Mouse (Mus musculus): Measurements from ENCODE around the gene Fryl.
"Not testable (repeated sequence)": the region's sequence is repeated elsewhere in the genome, so short reads cannot be mapped to it uniquely, and the experiment has no call there.

Gene Fryl

DNA sequence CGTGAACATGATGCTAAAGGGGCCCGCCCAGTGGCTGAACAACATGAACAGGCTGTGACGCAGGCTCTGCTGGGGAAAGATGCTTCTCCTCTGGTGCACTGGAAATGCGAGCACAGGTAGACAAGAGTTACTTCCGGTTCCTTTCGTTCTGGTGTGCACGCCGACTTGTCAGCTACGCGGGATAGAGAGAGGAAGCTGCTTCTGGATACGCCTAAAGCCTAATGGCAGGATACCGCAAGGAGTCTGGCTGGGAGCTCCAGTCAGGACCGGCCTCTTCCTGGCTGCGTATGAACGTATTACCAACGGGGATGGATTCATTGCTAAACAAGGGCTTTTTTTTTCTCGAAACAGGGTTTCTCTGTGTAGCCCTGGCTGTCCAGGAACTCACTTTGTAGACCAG lies 167.3 kb downstream of the Fryl start:
- DNase-seq, result no peak

DNA sequence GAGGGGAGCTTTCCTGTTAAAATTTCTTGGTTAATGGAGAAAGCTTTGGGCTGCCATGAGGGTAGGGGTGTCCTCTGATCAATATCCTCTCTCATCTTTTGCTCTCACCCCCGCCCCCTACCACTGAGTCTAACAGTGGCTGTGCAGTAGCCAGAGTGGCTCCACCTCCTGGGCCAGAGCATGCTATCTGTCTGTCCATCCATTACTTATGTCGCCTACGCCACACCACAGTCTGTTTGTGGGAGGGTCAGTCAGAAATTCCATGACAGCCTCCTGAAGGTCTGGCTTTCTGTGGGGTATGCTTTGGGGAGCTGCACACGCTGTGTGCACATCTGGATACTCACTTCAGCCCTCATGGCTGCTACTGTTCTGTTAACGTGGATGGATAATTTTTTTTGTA lies 174.9 kb downstream of the Fryl start:
- DNase-seq, result no peak

DNA sequence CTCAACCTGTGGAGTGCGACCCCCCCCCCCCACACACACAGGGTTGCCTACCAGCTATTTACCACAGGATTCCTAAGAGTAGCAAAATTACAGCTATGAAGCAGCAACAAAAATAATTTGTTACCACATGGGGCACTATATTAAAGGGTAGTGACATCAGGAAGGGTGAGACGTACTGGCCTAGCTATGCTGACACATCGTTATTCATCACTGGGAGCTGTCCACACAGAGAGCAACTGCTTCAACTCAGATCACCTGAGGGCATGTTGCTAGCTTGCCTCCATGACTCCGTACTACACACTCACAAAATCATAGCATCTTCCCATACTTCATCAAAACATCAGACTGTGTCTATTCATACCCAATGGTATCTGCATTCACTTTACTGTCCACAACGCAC lies 176.6 kb downstream of the Fryl start:
- no peak for DNase-seq

DNA sequence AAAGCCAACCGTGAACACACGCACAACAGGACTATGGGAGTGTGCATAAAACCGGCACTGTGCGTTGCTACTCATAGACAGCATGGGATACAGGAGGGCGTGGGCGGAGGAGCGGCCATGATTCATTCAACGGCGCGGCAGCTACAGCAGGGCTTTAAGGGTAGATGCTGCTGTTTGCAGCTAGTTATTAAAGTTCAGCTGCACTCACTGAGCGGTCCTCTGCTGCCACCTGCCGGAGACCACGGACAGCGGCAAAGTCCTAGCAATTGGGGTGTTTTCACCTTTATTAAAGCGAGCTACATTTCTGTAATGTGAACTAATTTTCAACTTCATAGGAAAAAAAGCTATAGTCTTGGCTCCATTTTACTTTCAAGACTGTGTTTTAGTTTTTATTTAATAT lies 185.1 kb downstream of the Fryl start:
- peak; percentile 79 to 84 for DNase-seq

DNA sequence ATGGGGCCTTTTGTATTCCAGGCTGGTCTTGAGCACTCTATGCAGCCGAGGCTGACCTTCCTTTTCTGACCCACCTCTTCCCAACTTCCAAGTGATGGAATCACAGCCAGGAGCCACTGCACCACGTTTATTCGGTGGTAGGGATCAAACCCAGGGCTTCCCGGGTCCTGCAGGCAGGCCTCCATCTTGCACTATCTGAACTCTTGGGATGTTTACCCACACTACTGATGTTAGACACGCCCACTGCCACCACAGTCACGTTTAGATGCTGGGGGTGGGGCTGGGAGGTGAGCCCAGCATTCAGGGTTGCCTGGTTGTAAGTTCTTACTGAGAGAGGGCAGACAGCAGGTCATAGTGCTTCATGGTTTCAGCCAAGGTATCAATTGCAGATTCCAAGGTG lies 189.5 kb downstream of the Fryl start:
- DNase-seq, result no peak

DNA sequence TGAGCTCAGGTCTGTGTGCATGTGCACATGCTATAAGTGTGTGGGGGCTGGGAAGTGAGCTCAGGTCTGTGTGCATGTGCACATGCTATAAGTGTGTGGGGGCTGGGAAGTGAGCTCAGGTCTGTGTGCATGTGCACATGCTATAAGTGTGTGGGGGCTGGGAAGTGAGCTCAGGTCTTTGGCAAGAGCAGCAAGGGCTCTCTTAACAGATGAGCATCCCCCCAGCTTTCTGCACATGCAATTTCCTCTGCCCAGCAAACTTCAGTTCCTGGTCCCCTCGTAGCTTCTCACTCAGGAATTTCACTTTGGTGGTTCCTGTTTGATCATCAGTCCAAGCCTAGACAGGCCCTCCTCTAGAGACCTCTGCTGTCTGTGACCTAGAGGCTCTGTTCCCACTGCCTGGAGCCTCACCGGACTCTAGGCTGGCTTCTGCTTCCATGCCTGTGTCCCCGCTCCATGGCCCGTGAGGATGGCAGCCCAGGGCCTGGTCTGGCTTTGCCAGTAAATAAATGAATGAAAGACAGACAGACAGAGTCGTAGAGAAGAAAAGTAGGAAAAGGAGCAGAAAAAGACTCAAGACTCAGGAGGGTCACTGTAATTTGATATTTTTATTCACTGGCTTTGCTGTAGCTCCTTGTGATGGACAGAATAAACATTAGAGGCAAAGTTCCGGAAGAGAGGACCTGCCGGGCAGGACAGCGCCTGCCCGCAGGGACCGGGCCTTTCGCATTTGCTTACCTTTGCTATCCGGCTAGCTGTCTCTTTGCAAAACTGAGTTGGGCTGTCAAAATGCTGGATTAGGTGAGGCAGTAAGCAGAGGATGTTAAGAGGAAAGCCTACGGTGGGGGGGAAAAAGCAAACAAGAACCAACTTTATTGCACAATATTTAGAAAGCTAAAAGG lies 192.4 kb downstream of the Fryl start:
- no peak for DNase-seq

DNA sequence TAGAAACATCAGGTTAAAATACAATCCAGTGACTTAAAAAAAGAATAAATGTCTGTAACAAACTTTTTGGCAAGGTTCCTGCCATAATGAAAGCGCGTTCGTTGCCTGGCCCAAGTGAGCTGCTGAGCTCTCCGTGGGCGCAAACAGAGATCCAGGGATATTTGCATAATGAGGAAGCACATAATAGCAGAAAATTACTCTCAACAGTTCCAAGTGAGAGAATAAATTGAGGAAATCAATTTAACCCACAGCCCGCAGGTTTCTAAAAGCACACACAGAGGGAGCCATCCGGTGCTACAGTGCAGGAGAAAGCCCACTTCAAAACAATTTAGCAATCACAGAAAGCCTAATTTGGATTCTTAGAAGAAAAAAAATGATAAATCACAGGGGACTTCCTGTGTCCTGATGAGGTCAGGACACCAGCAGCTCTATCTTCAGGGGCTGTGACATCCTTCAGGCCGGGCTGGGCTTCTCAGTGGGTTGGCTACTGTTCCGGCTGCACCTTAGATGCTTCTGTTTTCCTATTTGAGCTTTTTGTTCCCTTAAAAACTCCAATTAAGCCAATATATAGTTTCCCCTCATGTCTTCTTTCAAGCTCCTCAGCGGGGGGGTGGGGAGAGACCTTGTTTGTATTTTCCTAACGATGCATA lies 194.8 kb downstream of the Fryl start:
- DNase-seq, result no peak

DNA sequence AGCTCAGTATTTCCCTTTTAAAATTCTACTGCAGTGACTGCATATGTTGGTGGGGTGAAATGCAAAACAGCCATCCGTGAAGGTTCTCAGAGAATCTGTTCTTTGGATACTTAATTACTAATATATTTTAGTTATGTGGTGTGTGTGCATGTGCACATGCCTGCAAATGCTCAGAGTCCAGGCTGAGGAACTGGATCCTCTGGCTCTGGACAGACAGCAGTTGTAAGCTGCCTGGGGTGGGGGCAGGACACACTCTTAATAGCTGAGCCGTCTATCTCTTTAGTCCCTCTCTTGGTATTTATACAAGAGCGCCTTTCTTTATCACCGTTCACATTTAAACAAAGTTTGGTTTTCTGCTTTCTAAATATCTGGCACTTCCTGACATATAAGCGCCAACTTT lies 199.5 kb downstream of the Fryl start:
- DNase-seq, result no peak

DNA sequence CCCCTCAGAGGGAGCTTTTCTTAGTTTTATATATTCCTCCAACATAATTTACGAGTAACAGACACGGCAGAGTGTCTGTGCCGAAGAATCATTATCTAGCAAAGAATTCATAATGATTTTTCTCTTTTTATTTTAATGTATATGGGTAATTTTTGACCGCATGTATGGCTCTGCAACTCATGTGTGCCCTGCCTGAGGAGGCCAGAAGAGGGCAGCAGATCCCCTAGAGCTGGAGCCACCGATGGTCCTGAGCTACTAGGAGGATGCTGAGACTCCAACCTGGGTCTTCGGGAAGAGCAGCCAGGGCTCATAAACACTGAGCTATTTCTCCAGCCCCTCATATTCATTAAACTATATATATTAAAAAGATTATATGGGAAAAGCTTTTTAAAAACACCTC lies 200.0 kb downstream of the Fryl start:
- DNase-seq, result peak in 1 of 2 experiments; percentile 19

DNA sequence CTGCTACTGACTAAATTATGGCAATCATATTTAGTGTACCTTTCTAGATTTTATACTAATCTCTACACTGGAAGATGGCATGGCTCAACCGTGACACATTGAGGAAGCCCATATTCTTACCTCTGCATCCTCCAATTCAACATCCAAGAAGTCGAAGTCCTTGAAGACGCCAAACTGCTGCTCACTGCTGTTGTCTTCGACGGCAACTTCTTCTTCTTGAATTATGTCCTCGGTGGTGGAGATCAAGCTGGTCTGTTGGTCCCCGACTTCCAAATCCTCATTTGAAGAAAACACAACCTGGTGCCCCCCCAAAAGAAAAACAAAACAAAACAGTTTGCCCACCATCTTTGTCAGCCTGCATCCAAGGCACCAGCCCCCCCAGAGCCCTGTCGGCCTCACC lies 202.5 kb downstream of the Fryl start:
- DNase-seq, result no peak

DNA sequence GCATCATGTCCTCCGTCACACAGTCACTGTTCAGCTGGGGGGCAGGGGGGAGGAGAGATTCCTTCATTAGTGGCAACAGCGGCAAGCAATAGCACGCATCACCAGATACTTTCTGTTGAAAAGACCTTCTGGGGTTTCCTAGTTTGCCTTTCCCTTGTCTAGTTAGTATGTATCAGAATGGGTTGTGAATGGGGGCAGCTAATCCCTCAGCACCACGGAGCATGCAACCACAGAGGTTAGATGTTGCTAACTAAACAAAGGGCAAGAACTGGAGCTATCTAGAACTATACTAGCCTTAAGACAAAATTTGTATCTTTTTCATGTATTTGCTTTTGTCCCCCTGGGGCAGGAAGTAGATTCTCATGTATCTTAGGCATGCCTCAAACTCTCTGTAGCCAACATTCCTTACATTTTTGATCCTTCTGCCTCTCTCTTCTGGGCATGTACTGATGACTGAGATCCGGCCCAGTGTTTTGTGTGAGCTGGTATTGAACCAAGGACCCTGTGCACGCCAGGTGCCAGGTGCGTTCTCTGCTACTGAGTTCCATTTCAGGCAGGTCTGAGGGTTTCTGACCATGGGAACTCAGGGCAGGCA lies 208.7 kb downstream of the Fryl start:
- DNase-seq, result no peak

DNA sequence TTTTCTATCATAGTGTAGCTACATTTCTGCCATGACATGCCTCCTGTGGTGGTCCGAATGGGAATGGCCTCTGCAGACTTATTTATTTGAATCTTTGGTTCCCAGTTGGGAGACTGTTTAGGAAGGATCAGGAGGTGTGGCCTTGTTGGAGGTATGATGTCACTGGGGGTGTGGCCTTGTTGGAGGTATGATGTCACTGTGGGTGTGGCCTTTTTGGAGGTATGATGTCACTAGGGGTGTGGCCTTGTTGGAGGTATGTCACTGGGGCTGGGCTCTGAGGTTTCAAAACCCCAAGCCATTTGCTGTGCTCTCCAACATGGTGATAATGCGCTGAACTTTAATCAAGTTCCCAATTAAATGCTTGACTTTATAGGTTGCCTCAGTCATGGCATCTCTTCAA lies 212.4 kb downstream of the Fryl start:
- no peak for DNase-seq

DNA sequence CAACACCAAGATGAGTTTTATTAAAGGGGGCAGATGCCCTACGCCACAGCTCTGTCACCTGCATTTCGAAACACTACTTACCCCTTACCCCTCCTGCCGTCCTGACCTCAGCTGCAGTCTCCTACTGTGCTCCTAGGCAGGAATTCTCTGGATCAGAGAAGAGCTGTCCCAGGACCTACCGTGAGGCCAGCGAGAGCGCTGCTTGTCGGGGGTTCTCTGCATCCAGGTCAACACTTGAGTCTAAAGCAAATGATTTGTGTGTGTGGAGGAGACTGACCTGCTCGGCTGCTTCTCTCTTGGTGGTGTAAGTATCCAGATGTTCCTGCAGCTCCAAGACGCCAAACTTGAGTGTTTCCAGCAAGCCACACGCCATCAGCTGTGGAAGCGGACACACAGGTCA lies 223.9 kb downstream of the Fryl start:
- no peak for DNase-seq

DNA sequence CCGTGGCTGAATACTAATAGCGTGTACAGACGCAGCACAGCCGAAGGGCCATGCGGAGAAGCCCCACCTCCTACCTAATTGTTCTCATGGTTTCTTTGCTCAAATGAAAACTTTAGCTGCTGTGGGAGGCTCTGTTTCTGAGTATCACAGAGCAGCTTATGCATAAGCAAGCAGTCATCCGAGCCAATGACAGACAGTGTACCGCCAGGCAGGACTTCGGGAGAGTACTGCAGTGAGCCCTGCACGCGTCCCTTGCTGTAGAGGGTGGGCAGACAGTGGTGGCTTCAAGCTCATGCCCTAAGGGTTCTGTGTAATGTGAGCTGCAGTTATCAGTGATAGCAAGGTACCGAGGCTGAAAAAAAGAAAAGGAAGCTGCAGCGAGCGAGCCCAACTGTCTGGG lies 227.8 kb downstream of the Fryl start:
- no peak for DNase-seq

DNA sequence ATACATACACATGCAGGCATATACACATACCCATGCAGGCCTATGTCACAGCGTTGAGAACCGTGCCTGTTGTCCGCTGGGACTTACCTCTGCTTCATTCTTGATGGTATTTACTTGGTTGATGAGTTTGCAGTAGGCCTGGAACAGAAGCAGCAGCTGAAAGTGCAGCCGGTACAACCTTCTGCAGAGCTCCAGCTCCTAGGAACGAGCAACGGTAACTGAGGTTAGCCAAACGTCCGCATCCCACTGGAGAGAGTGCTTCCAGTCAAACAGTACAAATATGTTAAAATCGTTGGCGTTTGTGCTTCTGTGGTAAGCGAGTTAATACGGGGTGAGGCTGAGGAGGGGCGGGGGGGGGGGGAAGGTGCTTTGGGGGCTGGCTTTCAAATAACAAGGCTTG lies 232.6 kb downstream of the Fryl start:
- no peak for DNase-seq

DNA sequence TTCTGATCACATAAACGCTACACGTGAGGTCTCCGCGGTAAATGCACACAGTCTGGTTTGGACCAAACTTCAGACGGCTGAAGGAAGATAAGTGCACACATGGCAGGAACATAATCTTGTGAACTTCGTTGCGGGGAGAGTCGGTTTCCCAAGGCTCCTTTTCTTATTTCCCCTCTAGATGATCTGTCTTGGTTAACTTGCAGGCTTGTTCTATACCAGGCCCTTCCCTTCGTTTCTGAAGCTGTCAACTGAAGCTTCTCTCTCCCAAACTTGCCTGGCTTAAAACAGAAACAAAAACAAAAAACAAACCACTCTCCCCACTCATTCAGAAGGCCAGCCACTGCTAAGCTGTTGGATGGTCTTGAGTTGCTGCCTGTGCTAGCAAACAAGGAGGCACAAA lies 241.7 kb downstream of the Fryl start:
- DNase-seq, result no peak

DNA sequence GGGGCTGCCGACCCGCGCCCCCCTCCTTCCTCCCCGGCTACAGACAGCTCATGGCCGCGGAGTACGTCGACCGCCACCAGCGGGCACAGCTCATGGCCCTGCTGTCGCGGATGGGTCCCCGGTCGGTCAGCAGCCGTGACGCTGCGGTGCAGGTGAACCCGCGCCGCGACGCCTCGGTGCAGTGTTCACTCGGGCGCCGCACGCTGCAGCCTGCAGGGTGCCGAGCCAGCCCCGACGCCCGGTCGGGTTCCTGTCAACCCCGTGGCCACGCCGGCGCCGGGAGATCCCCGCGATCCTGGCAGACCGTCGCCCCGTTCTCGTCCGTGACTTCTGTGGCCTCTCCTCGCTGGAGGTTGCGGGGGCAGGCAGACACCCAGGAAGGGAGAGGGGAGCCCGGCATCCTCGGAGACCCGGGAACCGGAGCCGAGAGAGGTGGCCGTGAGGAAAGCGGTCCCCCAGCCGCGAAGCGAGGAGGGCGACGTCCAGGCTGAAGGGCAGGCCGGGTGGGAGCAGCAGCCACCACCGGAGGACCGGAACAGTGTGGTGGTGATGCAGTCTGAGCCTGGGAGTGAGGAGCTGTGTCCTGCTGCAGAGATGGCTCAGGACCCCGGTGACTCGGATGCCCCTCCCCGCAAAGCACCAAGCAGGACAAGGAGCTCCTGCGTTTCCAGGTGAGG lies 242.7 kb downstream of the Fryl start:
- DNase-seq, result not testable (repeated sequence)

DNA sequence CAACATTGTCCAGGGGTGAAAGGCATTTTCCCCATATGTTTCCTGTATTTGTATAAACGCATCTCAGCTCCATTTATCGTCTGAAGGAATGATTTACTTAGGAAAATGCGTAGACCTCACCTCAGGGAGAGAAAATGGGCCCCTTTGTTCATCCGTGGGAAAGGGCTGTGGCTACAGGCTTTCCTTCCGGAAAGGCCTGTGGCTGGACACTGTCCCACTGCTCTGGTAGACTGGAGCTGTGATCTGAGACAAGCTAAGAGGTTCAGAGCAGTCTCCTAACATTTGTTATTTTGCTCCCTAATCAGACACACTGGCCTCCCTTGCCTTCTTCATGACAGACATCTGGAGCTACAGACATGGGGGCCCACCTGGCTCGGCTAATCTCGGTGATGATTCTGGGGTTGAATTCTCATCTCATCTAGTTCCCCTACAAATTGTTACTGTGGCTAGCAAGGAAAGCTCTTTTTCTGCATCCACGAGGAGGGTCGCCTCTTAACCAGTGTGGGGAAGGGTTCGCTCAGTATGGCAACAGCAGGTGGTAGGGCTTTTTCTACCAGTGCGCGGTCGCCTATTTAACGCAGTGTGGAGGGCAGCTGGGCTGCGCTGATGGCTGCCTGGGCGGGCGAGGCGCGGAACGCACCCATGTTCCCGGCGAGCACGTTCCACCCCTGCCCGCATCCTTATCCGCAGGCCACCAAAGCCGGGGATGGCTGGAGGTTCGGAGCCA lies 243.4 kb downstream of the Fryl start:
- not testable (repeated sequence) for DNase-seq

DNA sequence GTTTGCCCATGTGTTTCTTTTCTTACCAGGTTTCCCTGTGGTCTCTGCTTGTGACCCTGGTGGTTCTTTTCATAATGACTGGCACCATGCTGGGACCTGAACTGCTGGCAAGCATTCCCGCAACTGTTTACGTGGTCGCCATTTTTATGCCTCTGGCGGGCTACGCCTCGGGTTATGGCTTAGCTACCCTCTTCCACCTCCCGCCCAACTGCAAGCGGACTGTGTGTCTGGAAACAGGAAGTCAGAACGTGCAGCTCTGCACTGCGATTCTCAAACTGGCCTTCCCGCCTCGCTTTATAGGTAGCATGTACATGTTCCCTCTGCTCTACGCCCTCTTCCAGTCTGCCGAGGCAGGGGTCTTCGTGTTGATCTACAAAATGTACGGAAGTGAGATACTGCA lies 244.6 kb downstream of the Fryl start:
- not testable (repeated sequence) for DNase-seq

DNA sequence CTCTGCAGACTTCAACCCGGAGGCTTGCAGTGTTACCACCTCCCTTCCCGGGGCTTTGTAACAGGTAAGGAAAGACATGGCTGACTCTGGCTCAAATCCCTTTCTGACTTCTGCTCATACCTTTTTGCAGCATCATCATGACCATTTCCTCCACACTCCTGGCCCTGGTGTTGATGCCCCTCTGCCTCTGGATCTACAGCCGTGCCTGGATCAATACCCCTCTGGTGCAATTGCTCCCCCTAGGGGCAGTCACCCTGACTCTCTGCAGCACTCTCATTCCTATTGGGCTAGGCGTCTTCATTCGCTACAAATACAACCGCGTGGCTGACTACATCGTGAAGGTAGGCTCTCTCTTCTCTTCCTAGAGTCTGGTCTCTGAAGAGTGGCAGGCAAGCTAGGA lies 248.2 kb downstream of the Fryl start:
- DNase-seq, result not testable (repeated sequence)

DNA sequence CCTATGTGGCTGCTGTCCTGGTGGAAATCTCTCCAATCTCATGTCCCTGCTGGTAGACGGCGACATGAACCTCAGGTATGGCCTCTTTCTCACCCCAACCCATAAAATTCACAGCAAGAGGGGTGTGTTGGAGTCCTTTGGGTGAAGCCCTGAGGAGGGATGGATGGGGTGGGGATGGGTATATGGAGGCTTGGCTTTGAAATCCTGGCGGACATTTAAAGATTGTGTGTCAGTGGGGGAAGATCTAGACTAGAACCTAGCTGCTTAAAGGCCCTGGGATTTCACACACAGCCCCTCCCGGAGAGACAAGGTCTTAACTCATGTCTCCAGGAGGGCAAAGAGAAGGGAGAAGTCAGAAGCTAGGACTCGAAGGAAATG lies 248.8 kb downstream of the Fryl start:
- DNase-seq, result no peak

DNA sequence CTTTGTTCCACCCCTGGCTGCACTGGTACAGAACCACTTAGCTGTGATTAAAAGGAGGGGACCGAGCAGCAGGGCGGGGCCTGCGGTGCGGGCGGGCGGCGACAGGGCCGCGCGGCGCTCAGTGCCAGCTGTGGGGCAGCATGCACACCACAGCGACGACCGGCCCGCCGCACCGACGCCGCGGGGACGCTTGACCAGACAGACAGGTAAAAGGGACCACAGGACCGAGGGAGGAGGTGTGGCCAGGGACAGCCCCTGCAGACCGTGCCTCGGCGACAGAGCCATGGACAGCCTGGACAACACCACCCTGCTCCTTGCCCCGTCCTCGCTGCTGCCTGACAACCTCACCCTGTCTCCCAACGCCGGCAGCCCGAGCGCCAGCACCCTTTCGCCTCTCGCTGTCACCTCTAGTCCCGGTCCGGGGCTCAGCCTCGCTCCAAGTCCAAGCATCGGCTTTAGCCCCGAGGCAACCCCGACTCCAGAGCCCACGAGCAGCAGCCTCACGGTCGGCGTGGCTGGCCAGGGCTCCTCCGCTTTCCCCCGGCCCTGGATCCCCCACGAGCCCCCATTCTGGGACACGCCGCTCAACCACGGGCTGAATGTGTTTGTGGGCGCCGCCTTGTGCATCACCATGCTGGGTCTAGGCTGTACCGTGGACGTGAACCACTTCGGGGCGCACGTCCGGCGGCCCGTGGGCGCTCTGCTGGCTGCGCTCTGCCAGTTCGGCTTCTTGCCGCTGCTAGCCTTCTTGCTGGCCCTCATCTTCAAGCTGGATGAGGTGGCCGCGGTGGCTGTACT lies 249.4 kb downstream of the Fryl start, which contains the start of gene Slc10a4:
Gene Slc10a4, plus strand, starts transcription at position 100 of the 798 bp plus-strand sequence.
- DNase-seq, result peak; percentile 6 to 48
